Mouse (Mus musculus): ENCODE measurements around the gene Tuba3b. TPM values are rescaled to one million over a fixed set of nuclear protein-coding genes. Genes with fewer than 3 reads are reported as not detected.

The Tuba3b gene
- polyA plus RNA-seq, 1 experiment from 2014 or later = not detected

Other genes with a start within 250 kb of the Tuba3b start
- 0.19 and 0.29 TPM in 2 replicates for gene Lmntd1, start 1.4 kb upstream of the Tuba3b start, polyA plus RNA-seq (2016; fragmentation: Nextera tagmentation; extraction: Ambion mirVana)
- gene Rassf8, start 131.0 kb downstream of the Tuba3b start, polyA plus RNA-seq (2016; fragmentation: Nextera tagmentation; extraction: Ambion mirVana) = 8.2 and 9.1 TPM in 2 replicates
- 1.9 and 2.6 TPM in 2 replicates for gene Bhlhe41, start 249.8 kb downstream of the Tuba3b start, polyA plus RNA-seq (2016; fragmentation: Nextera tagmentation; extraction: Ambion mirVana)